26 mouse cellular contexts compared by ENCODE assay signal in genomic region chr8:45587011-45587410, GRCm38 (mm10).
DNase-seq lines count a peak whose midpoint lies in the region; ATAC-seq and TF ChIP-seq lines count a peak whose summit lies in the region.
"Had no signal": no experiment of that assay in that cellular context is flagged by ENCODE, and none has a peak within 500 bp of the region (broad histone marks: within the 10 kb centered on the region; RNA-seq: fewer than 3 reads in every experiment).

No protein-coding gene starts in this region.

- no peak for ATAC-seq in embryonic facial prominence, embryonic 14.5 days (ENCODE audit: low read depth)
- ATAC-seq in midbrain, embryonic 13.5 days, result no peak
- ATAC-seq in midbrain, embryonic 14.5 days (ENCODE audit: low FRiP score, low TSS enrichment), result no peak
- ATAC-seq: activated CD4-positive, CD25-positive, alpha-beta regulatory T cell, adult 4 months; forebrain, embryonic 15.5 days; inflammation-experienced regulatory T-cells, adult 6 months had no signal

- peaks cover 5% of the 10 kb centered on the region; the same call in 1 of the 2 replicates for H3K4me1 ChIP-seq in embryonic facial prominence, embryonic 14.5 days (ENCODE audit: control insufficient read depth, insufficient read depth, low read length)
- no peaks in the 10 kb centered on the region for H3K4me1 ChIP-seq in embryonic facial prominence, embryonic 10.5 days
- peaks cover 24% of the 10 kb centered on the region for H3K4me1 ChIP-seq in midbrain, embryonic 13.5 days (replicated peaks)
- H3K4me1 ChIP-seq in midbrain, embryonic 14.5 days (ENCODE audit: control insufficient read depth, insufficient read depth, low read length), result peaks cover 7% of the 10 kb centered on the region
- H3K4me1 ChIP-seq: embryonic facial prominence, embryonic 13.5 days; lung, embryonic 15.5 days had no signal

- 82% methylated on average over 9 of the region's 9 CpGs for WGBS in embryonic facial prominence, embryonic 14.5 days
- WGBS in embryonic facial prominence, embryonic 10.5 days, result 94% methylated on average over 9 of the region's 9 CpGs
- WGBS in midbrain, embryonic 13.5 days, result 90% methylated on average over 9 of the region's 9 CpGs
- 95% methylated on average over 9 of the region's 9 CpGs for WGBS in midbrain, embryonic 14.5 days

- no peaks in the 10 kb centered on the region for H3K27me3 ChIP-seq in embryonic facial prominence, embryonic 14.5 days (replicated peaks; ENCODE audit: control insufficient read depth, insufficient read depth, low read length)
- H3K27me3 ChIP-seq in embryonic facial prominence, embryonic 10.5 days (replicated peaks; ENCODE audit: low read depth, poor library complexity, severe bottlenecking), result no peaks in the 10 kb centered on the region
- H3K27me3 ChIP-seq in midbrain, embryonic 13.5 days, result no peaks in the 10 kb centered on the region
- no peaks in the 10 kb centered on the region for H3K27me3 ChIP-seq in midbrain, embryonic 14.5 days (ENCODE audit: control insufficient read depth, insufficient read depth, low read length)
- H3K27me3 ChIP-seq: embryonic facial prominence, embryonic 13.5 days; forebrain, embryonic 15.5 days; lung, embryonic 15.5 days had no signal

- no peak overlapping the region for H3K4me3 ChIP-seq in embryonic facial prominence, embryonic 14.5 days (ENCODE audit: low read depth, low read length)
- no peak overlapping the region for H3K4me3 ChIP-seq in embryonic facial prominence, embryonic 10.5 days
- no peak overlapping the region for H3K4me3 ChIP-seq in midbrain, embryonic 13.5 days (replicated peaks)
- no peak overlapping the region for H3K4me3 ChIP-seq in midbrain, embryonic 14.5 days (replicated peaks; ENCODE audit: low read depth, low read length)
- no peak overlapping the region for H3K4me3 ChIP-seq in layer of hippocampus, adult 2 months
- H3K4me3 ChIP-seq: embryonic facial prominence, embryonic 13.5 days; forebrain, embryonic 15.5 days; gastrocnemius, adult 2 months; lung, embryonic 15.5 days; myocyte had no signal

- DNase-seq in embryonic facial prominence, embryonic 14.5 days (ENCODE audit: low spot score), result peak; percentile 14
- DNase-seq in embryonic facial prominence, embryonic 10.5 days (ENCODE audit: low spot score), result no peak
- peak; percentile 36 for DNase-seq in layer of hippocampus, adult 11-12 months (ENCODE audit: low spot score)
- no peak for DNase-seq in layer of hippocampus, postnatal 10 days (ENCODE audit: low spot score in 2 of 2)
- DNase-seq in midbrain, embryonic 14.5 days, result no peak
- DNase-seq in layer of hippocampus, adult 2 months (ENCODE audit: low spot score in 2 of 2), result peak; percentile 18 to 69
- no peak for DNase-seq in cerebellum, postnatal 25 days
- DNase-seq: adrenal gland, postnatal 10 days; cerebellum, adult 9-11 months; gastrocnemius, adult 2 months; heart, postnatal 10 days; kidney, adult 8-10 months; kidney, postnatal 25 days; lung, postnatal 4 days; spleen, adult 18-20 months; thymus, postnatal 36 days had no signal

- H3K9me3 ChIP-seq in embryonic facial prominence, embryonic 14.5 days (ENCODE audit: control insufficient read depth, low read length), result no peaks in the 10 kb centered on the region
- H3K9me3 ChIP-seq in embryonic facial prominence, embryonic 10.5 days, result no peaks in the 10 kb centered on the region
- no peaks in the 10 kb centered on the region for H3K9me3 ChIP-seq in midbrain, embryonic 13.5 days
- H3K9me3 ChIP-seq in midbrain, embryonic 14.5 days (ENCODE audit: control insufficient read depth, low read length), result no peaks in the 10 kb centered on the region
- H3K9me3 ChIP-seq: embryonic facial prominence, embryonic 13.5 days; forebrain, embryonic 15.5 days; G1E; lung, embryonic 15.5 days had no signal

- no peak overlapping the region for H3K27ac ChIP-seq in embryonic facial prominence, embryonic 14.5 days (replicated peaks; ENCODE audit: low read depth, low read length)
- no peak overlapping the region for H3K27ac ChIP-seq in embryonic facial prominence, embryonic 10.5 days (replicated peaks)
- H3K27ac ChIP-seq in midbrain, embryonic 13.5 days, result peak overlapping the region; percentile 44
- no peak overlapping the region for H3K27ac ChIP-seq in midbrain, embryonic 14.5 days (replicated peaks; ENCODE audit: low read depth, low read length)
- peak overlapping the region; percentile 57; the same call in 1 of the 2 replicates for H3K27ac ChIP-seq in layer of hippocampus, adult 2 months
- H3K27ac ChIP-seq: embryonic facial prominence, embryonic 13.5 days; forebrain, embryonic 15.5 days; gastrocnemius, adult 2 months; liver, embryonic 14.5 days; lung, embryonic 15.5 days had no signal

- H3K9ac ChIP-seq in embryonic facial prominence, embryonic 14.5 days (ENCODE audit: low read depth, low read length), result no peak overlapping the region
- no peak overlapping the region for H3K9ac ChIP-seq in midbrain, embryonic 13.5 days (replicated peaks)
- H3K9ac ChIP-seq in midbrain, embryonic 14.5 days (replicated peaks; ENCODE audit: low read length), result no peak overlapping the region
- H3K9ac ChIP-seq: embryonic facial prominence, embryonic 13.5 days; forebrain, embryonic 15.5 days; liver, embryonic 14.5 days; lung, embryonic 15.5 days had no signal

- H3K4me2 ChIP-seq in embryonic facial prominence, embryonic 14.5 days (ENCODE audit: low read depth, low read length), result no peak overlapping the region
- H3K4me2 ChIP-seq in midbrain, embryonic 13.5 days (replicated peaks), result no peak overlapping the region
- H3K4me2 ChIP-seq in midbrain, embryonic 14.5 days (ENCODE audit: low read length), result no peak overlapping the region
- H3K4me2 ChIP-seq: embryonic facial prominence, embryonic 13.5 days; forebrain, embryonic 15.5 days; heart, embryonic 11.5 days; lung, embryonic 15.5 days had no signal

- TF ChIP-seq CTCF in layer of hippocampus, adult 2 months (conservative IDR thresholded peaks at IDR 0.05), result no peak

- H3K36me3 ChIP-seq in embryonic facial prominence, embryonic 14.5 days (ENCODE audit: control insufficient read depth, insufficient read depth, low read length), result no peaks in the 10 kb centered on the region
- H3K36me3 ChIP-seq in embryonic facial prominence, embryonic 10.5 days (replicated peaks), result no peaks in the 10 kb centered on the region
- H3K36me3 ChIP-seq in midbrain, embryonic 13.5 days, result no peaks in the 10 kb centered on the region
- H3K36me3 ChIP-seq in midbrain, embryonic 14.5 days (ENCODE audit: control insufficient read depth, insufficient read depth, low read length), result no peaks in the 10 kb centered on the region
- H3K36me3 ChIP-seq: embryonic facial prominence, embryonic 13.5 days; forebrain, embryonic 15.5 days; G1E; lung, embryonic 15.5 days had no signal

Comparison
In these comparisons a context has a peak if more than half of its experiments do, and no peak if none do; other contexts are left out.
1. DNase-seq: peak in embryonic facial prominence, embryonic 14.5 days (single experiment), layer of hippocampus, adult 11-12 months (single experiment) and layer of hippocampus, adult 2 months (2 of 2); none in embryonic facial prominence, embryonic 10.5 days (single experiment), layer of hippocampus, postnatal 10 days (0 of 2), midbrain, embryonic 14.5 days (single experiment) and cerebellum, postnatal 25 days (0 of 2).
2. H3K27ac ChIP-seq: peak in midbrain, embryonic 13.5 days (single experiment) and layer of hippocampus, adult 2 months (single experiment); none in embryonic facial prominence, embryonic 14.5 days (single experiment), embryonic facial prominence, embryonic 10.5 days (single experiment) and midbrain, embryonic 14.5 days (single experiment).